Mouse (Mus musculus) brain, adult 10 weeks (tissue): Measurements from ENCODE around the gene Ism1. TPM values are rescaled to one million over a fixed set of nuclear protein-coding genes. Genes with fewer than 3 reads are reported as not detected.

Source experiments
- polyA plus RNA-seq: library from polyadenylated mRNA; stranded (reverse); fragments of 350-450 nt; fragmentation: Illumina TruSeq; extraction: RNeasy Lipid Tissue Mini Kit (QIAGEN cat#74804); gene quantifications from one replicate; pipeline ENCODE4 v1.2.3, GENCODE M21; 2015; ENCODE audit warnings: low read depth, low replicate concordance

Ism1 gene
- 2.5 TPM for polyA plus RNA-seq

DNA sequence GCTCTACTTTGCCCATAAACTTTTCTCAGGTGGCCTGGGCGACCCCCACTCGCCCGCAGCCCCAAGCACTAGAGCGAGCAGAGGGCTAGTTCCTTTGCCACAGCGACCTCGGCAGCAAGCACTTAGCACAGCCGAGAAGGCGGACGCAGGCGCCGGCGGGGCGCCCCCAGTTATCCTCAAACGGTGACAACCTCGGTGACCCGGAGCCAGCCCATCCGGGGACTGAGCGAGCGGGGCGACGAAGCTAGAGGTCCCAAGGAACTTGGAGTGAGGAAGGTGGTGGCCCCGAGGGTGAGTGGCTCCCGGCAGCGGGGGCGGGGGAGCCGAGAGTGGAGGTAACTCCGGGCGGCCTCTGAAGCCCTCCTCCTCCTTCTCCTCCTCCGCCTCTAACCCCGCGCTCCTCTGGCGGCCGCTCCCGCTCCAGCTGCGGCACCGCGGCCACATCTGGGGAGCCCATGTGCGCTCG is at the start of gene Ism1:
Gene Ism1, plus strand, starts transcription at position 370 of the 466 bp plus-strand sequence.

Other genes starting within 250 kb of the Ism1 start
- gene Sptlc3, start 184.3 kb upstream of the Ism1 start, polyA plus RNA-seq: 0.46 TPM